Mouse (Mus musculus) bone marrow, adult 2 months (tissue): ENCODE results near the gene Tmc7. TPM values are rescaled to one million over a fixed set of nuclear protein-coding genes. Genes with fewer than 3 reads are reported as not detected.

Experiments used
- H3K27ac ChIP-seq: fragments of 200-500 bp; 2 replicates; pipeline ENCODE4 v1.5.1; 2012; ENCODE audit warnings: low read depth, mild to moderate bottlenecking, control low read depth, inconsistent platforms, low read length; ENCODE audit not compliant: control insufficient read depth, poor library complexity, insufficient read depth
- H3K4me1 ChIP-seq: fragments of 200-500 bp; 2 replicates; pipeline ENCODE4 v1.6.1; 2011; ENCODE audit warnings: low read length; ENCODE audit not compliant: control insufficient read depth, insufficient read depth
- H3K4me3 ChIP-seq: fragments of 200-500 bp; replicated peaks from 2 replicates; pipeline ENCODE3; 2011; ENCODE audit warnings: mild to moderate bottlenecking, low read depth, low read length, control low read depth; ENCODE audit not compliant: control insufficient read depth
- CTCF ChIP-seq: fragments of 200-500 bp; IDR thresholded peaks from 2 replicates; pipeline ENCODE4 v1.5.1; 2011; ENCODE audit warnings: low read length, control low read depth; ENCODE audit not compliant: control insufficient read depth, insufficient read depth
- POLR2A ChIP-seq: fragments of 200-500 bp; IDR thresholded peaks from 2 replicates; pipeline ENCODE4 v1.6.1; 2011; ENCODE audit warnings: low read depth, mild to moderate bottlenecking, control low read depth, low read length, borderline replicate concordance; ENCODE audit not compliant: control insufficient read depth
- WGBS: fragments of 180-500 bp; shearing (Covaris S2); methylation state at CpG from one replicate; pipeline ENCODE4 v1.1.7; 2018; 5-methylcytosine and 5-hydroxymethylcytosine counted together
- polyA plus RNA-seq: library from polyadenylated mRNA; stranded (reverse); fragments of >200 nt; gene quantifications from 2 replicates; pipeline ENCODE4 v1.2.4, GENCODE M21; 2011; ENCODE audit warnings: low replicate concordance; ENCODE audit not compliant: missing spikeins, insufficient read depth, insufficient read length

Gene Tmc7
- polyA plus RNA-seq, 1 experiment: 0.55 TPM

- H3K4me1 ChIP-seq: no peaks in the 10 kb centered on the region
- WGBS: 84% methylated on average over 8 of the region's 8 CpGs
- no peak overlapping the region for H3K4me3 ChIP-seq
- H3K27ac ChIP-seq: no peak overlapping the region
- TF ChIP-seq CTCF (no peak), POLR2A (no peak)
These were observed 27.4 kb upstream of the Tmc7 start for GRCm38 (mm10) chr7:118611933-118612332.

DNA sequence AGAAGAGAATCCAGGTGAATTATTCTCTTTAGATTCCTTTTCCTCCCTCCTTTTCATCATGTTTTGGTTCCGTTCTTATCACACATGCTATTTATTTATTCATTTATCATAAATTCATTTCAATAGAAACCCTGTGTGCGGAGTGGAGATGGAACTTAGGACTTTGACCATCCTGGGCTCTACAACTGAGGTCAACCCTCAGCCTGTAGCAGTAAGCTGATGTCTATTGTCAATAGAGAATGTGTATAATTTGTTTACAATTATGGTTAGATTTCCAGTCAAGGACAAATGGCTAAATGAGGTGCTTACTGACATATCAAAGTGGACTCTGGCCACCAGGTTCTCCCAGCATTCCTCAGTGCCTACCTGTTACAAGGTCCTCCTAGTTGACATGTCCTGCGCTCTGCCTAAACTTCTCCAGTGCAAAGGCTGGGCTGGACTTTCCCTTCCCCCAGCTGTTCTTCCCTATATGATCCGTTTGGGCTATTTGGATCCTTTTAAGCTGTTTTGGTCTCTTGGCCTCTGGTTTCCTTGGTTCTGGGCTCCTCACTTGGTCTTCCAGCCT, 26.7 kb upstream of the Tmc7 start:
- H3K4me1 ChIP-seq: no peaks in the 10 kb centered on the region
- H3K4me3 ChIP-seq: no peak overlapping the region
- TF ChIP-seq CTCF (no peak), POLR2A (no peak)
- H3K27ac ChIP-seq: no peak overlapping the region
- WGBS: 86% methylated on average over 4 of the region's 4 CpGs

DNA sequence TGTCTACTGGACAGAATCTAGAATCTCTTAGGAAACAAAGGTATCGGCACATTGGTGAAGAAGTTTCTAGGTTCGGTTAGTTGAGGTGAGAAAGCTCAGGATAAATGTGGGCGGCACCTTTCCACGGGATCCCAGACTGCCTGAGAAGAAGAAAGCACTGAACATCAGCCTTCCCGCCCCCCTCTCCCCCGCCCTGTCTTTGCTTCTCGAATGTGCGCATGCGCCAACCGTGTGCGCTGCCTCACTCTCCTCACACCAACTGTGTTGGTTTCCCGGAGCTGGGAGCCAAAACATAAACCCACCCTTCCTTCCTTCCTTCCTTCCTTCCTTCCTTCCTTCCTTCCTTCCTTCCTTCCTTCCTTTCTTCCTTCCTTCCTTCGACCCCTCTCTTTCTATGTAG, 26.2 kb upstream of the Tmc7 start:
- no peak overlapping the region for H3K4me3 ChIP-seq
- 83% methylated on average over 13 of the region's 13 CpGs for WGBS
- no peak for TF ChIP-seq CTCF
- TF ChIP-seq POLR2A: no peak

DNA sequence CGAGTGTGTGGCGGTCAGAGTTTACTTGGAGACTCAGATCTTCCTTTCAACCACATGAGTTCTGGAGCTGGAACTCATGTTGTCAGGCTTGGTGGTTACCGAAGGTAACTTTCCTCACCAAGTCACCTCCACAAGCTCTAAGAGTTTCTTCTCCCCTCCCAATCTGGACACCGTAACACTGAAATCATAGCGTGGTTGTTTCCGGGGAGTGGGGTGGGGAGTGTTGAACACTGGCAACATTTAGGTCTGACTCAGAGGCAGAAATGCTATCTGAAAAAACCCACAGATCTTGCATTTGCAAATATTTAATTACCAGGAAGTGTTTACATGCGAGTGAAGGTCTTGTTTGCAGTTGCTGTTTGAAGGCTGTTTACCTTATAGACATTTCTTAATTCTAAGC, 25.3 kb upstream of the Tmc7 start:
- Histone ChIP-seq H3K4me1 (no peaks in the 10 kb centered on the region), H3K27ac (no peak overlapping the region), H3K4me3 (no peak overlapping the region)
- WGBS: 89% methylated on average over 7 of the region's 7 CpGs
- no peak for TF ChIP-seq CTCF
- no peak for TF ChIP-seq POLR2A

More for the DNA sequence above, 26.2 kb upstream of the Tmc7 start:
- no peak overlapping the region for H3K27ac ChIP-seq
- H3K4me1 ChIP-seq: no peaks in the 10 kb centered on the region

DNA sequence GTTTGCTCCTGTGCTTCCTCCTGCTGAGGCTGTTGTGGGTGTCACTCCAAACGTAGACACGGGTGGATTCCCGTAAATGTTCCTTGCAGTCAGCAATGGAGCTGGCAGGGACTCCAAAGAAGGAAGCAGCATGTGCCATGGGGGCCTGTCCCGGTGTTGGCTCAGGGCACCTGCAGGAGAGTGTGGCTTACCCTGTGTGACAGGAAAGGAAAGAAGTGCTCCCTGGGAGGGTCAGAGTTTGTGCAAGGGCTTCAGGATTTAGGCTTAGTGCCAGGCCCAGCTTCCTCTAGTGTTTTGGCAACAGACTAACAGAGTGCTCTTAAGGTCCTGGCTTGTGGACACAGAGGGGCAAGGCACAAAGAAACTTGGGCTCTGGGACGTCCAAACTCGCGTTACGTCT, 20.3 kb upstream of the Tmc7 start:
- Histone ChIP-seq H3K27ac (no peak overlapping the region), H3K4me1 (no peaks in the 10 kb centered on the region), H3K4me3 (no peak overlapping the region)
- no peak for TF ChIP-seq CTCF
- TF ChIP-seq POLR2A: no peak
- 70% methylated on average over 8 of the region's 8 CpGs for WGBS

GRCm38 (mm10) chr7:118599954-118600631, 15.6 kb upstream of the Tmc7 start:
- WGBS: 12% methylated on average over 12 of the region's 12 CpGs

DNA sequence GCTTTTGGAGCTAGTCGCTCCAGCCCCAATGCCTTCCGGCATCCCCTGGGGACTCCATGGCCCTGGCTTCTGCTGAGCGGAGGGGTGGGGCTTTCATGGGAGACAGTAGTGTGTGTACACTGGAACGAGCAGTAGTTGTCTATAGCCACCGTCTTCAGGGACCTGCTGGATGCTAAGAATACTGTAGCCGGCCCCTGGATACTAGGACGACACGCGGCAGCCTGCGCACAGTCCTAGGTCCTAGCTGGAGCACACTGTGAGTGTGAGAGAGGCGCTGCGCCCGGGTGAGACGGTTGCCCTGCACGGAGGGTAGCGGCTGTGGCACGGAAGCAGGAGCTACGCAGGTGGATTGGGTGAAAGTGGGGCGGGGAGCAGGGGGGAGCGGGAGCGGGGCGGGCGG, 12.7 kb upstream of the Tmc7 start, which contains the start of gene Tmc5:
Gene Tmc5 (plus strand): TSS at position 97 of the 400 bp plus-strand sequence.
- 8% methylated on average over 23 of the region's 23 CpGs for whole genome bisulfite sequencing
- Histone ChIP-seq H3K4me1 (no peaks in the 10 kb centered on the region), H3K27ac (no peak within 1 kb of the TSS; the same call in 1 of the 2 replicates), H3K4me3 (no peak within 1 kb of the TSS)
- TF ChIP-seq CTCF: no peak
- TF ChIP-seq POLR2A: no peak

More at GRCm38 (mm10) chr7:118599954-118600631, 15.6 kb upstream of the Tmc7 start:
- no peak overlapping the region for H3K27ac ChIP-seq
- no peak overlapping the region for H3K4me3 ChIP-seq
- TF ChIP-seq CTCF: no peak
- TF ChIP-seq POLR2A: no peak
- H3K4me1 ChIP-seq: no peaks in the 10 kb centered on the region

GRCm38 (mm10) chr7:118596271-118596670, 11.7 kb upstream of the Tmc7 start:
- no peak for TF ChIP-seq CTCF
- no peak for TF ChIP-seq POLR2A
- 69% methylated on average over 11 of the region's 11 CpGs for WGBS
- Histone ChIP-seq H3K4me3 (no peak overlapping the region), H3K4me1 (no peaks in the 10 kb centered on the region), H3K27ac (no peak overlapping the region; the same call in 1 of the 2 replicates)
